Mouse (Mus musculus) myocyte (in vitro differentiated cells): ENCODE data around the gene Mcu.

Experiments used
- CEBPB ChIP-seq: IDR thresholded peaks from 2 replicates; pipeline ENCODE4 v1.6.1; 2011; ENCODE audit warnings: mild to moderate bottlenecking, moderate library complexity; ENCODE audit not compliant: poor library complexity, insufficient read depth, severe bottlenecking
- MAX ChIP-seq: IDR thresholded peaks from one replicate; pipeline ENCODE4 v1.6.1; 2011; ENCODE audit warnings: low read depth, mild to moderate bottlenecking, control low read depth
- MYOD1 ChIP-seq, 3 experiments: IDR thresholded peaks; one replicate each; pipeline ENCODE4 v1.6.1; 2011; ENCODE audit warnings: control low read depth in 2 of 3, low read depth in 2 of 3, mild to moderate bottlenecking in 2 of 3, moderate library complexity in 1 of 3; ENCODE audit not compliant: insufficient read length in 2 of 3, control insufficient read depth in 1 of 3
- MYOG ChIP-seq, 3 experiments: IDR thresholded peaks; one replicate each; pipeline ENCODE4 v1.6.1; 2011; ENCODE audit warnings: control low read depth in 2 of 3, low read depth in 2 of 3, mild to moderate bottlenecking in 2 of 3; ENCODE audit not compliant: insufficient read length in 2 of 3, control insufficient read depth in 1 of 3, insufficient read depth in 1 of 3
- POLR2A ChIP-seq: IDR thresholded peaks from one replicate; pipeline ENCODE4 v1.6.1; 2011; ENCODE audit warnings: low read depth, mild to moderate bottlenecking, control low read depth, moderate library complexity; ENCODE audit not compliant: insufficient read length
- POLR2AphosphoS2 ChIP-seq: IDR thresholded peaks from one replicate; pipeline ENCODE4 v1.6.1; 2011; ENCODE audit warnings: low read depth, control low read depth; ENCODE audit not compliant: insufficient read length
- REST ChIP-seq: IDR thresholded peaks from one replicate; pipeline ENCODE4 v1.6.1; 2011; ENCODE audit warnings: mild to moderate bottlenecking, control low read depth, moderate library complexity; ENCODE audit not compliant: insufficient read depth, insufficient read length
- SRF ChIP-seq: IDR thresholded peaks from one replicate; pipeline ENCODE4 v1.6.1; 2011; ENCODE audit warnings: low read depth; ENCODE audit not compliant: control insufficient read depth, insufficient read length
- TCF12 ChIP-seq: IDR thresholded peaks from one replicate; pipeline ENCODE4 v1.6.1; 2011; ENCODE audit warnings: mild to moderate bottlenecking, control low read depth; ENCODE audit not compliant: poor library complexity, insufficient read depth, severe bottlenecking
- USF1 ChIP-seq: IDR thresholded peaks from one replicate; pipeline ENCODE4 v1.6.1; 2011; ENCODE audit warnings: low read depth, mild to moderate bottlenecking, control low read depth, moderate library complexity

DNA sequence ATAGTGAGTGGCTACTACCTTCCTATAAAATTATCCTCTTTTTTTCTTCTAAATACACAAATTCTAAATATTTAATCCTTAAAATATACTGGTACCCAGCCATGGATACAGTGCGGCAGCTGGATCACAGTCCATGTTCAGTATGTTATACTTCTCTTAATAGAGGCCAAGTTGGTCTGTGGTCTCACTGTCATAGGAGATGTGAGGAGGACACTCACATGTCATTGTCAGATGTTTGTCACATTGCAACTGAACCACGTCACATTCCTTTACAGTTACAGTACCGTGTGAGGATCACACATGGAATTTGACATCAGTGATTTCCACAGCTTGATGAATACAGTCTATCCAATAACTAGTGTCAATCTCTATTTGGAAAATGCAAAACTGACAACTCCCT is 36.8 kb downstream of the Mcu start:
- no peak for TF ChIP-seq POLR2A
- no peak for TF ChIP-seq CEBPB
- TF ChIP-seq SRF: no peak
- TF ChIP-seq USF1: no peak
- TF ChIP-seq MYOG (IDR thresholded peaks at IDR 0.05; ENCODE audit: control insufficient read depth in 1 of 3, insufficient read depth in 1 of 3, insufficient read length in 2 of 3, low read depth in 2 of 3): no peak
- no peak for TF ChIP-seq POLR2AphosphoS2
- TF ChIP-seq MYOD1 (IDR thresholded peaks at IDR 0.05; ENCODE audit: control insufficient read depth in 1 of 3, insufficient read length in 2 of 3, low read depth in 2 of 3): no peak
- no peak for TF ChIP-seq TCF12
- no peak for TF ChIP-seq MAX
- TF ChIP-seq REST: no peak
